Mouse (Mus musculus): Measurements from ENCODE around the gene Ksr2. TPM values are rescaled to one million over a fixed set of nuclear protein-coding genes. Genes with fewer than 3 reads are reported as not detected.

The Ksr2 gene
- polyA plus RNA-seq, 1 experiment: not detected

GRCm38 (mm10) chr5:117440261-117440660, 26.5 kb downstream of the Ksr2 start:
- Histone ChIP-seq H3K4me1 (ENCODE audit: control insufficient read depth) (no peaks in the 10 kb centered on the region), H3K4me3 (replicated peaks) (no peak overlapping the region), H3K27me3 (ENCODE audit: control insufficient read depth) (no peaks in the 10 kb centered on the region), H3K9me3 (ENCODE audit: control insufficient read depth, low read length) (peaks cover 3% of the 10 kb centered on the region; the same call in 1 of the 2 replicates), H3K36me3 (ENCODE audit: control insufficient read depth) (no peaks in the 10 kb centered on the region)
- TF ChIP-seq GATA1 (IDR thresholded peaks at IDR 0.05; ENCODE audit: low read length): no peak
- no peak for TF ChIP-seq TAL1 (IDR thresholded peaks at IDR 0.05; ENCODE audit: low read length)

GRCm38 (mm10) chr5:117441242-117441842, 27.5 kb downstream of the Ksr2 start:
- H3K4me3 ChIP-seq (replicated peaks): no peak overlapping the region
- no peak for TF ChIP-seq TAL1 (IDR thresholded peaks at IDR 0.05; ENCODE audit: low read length)
- no peak for TF ChIP-seq GATA1 (IDR thresholded peaks at IDR 0.05; ENCODE audit: low read length)
- H3K4me1 ChIP-seq (ENCODE audit: control insufficient read depth): no peaks in the 10 kb centered on the region
- no peaks in the 10 kb centered on the region for H3K36me3 ChIP-seq (ENCODE audit: control insufficient read depth)
- H3K9me3 ChIP-seq (ENCODE audit: control insufficient read depth, low read length): no peaks in the 10 kb centered on the region
- no peaks in the 10 kb centered on the region for H3K27me3 ChIP-seq (ENCODE audit: control insufficient read depth)

DNA sequence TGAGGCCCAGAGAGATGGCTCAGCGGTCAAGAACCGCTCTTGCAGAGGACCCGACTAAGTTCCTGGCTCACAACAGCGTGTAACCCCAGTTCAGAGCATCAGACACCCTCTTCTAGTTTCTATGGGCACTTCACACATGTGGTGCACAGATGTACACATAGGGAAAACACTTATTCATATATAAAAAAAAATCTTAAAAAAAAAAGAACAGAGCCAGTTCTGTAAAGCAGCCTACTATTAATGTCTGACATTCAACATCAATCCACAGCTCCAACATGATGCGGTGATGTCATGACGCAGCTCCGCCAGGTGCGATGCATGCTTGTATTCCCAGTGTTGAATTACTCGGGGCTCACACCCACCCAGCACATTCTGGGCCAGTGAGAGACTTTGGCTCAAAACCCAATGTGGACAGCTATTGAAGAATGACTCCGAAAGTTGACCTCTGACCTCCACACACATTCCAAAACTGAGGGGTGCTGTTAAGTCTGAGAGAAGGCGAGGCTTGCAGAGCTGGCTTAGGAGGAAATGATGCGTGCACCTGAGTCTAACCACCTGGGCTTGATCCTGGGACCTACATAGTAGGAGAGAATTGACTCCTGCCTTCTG, 28.5 kb downstream of the Ksr2 start:
- Histone ChIP-seq H3K9me3 (ENCODE audit: control insufficient read depth, low read length) (no peaks in the 10 kb centered on the region), H3K36me3 (ENCODE audit: control insufficient read depth) (no peaks in the 10 kb centered on the region), H3K4me1 (ENCODE audit: control insufficient read depth) (no peaks in the 10 kb centered on the region), H3K27me3 (ENCODE audit: control insufficient read depth) (peaks cover 3% of the 10 kb centered on the region; the same call in 1 of the 2 replicates), H3K4me3 (replicated peaks) (no peak overlapping the region)
- TF ChIP-seq GATA1 (IDR thresholded peaks at IDR 0.05; ENCODE audit: low read length) (no peak), TAL1 (IDR thresholded peaks at IDR 0.05; ENCODE audit: low read length) (no peak)

- H3K4me3 ChIP-seq (replicated peaks): no peak overlapping the region
- no peaks in the 10 kb centered on the region for H3K9me3 ChIP-seq (ENCODE audit: control insufficient read depth, low read length)
- peaks cover 3% of the 10 kb centered on the region; the same call in 1 of the 2 replicates for H3K27me3 ChIP-seq (ENCODE audit: control insufficient read depth)
- no peaks in the 10 kb centered on the region for H3K36me3 ChIP-seq (ENCODE audit: control insufficient read depth)
- TF ChIP-seq GATA1 (IDR thresholded peaks at IDR 0.05; ENCODE audit: low read length): no peak
- no peak for TF ChIP-seq TAL1 (IDR thresholded peaks at IDR 0.05; ENCODE audit: low read length)
- no peaks in the 10 kb centered on the region for H3K4me1 ChIP-seq (ENCODE audit: control insufficient read depth)
These were observed 29.3 kb downstream of the Ksr2 start for GRCm38 (mm10) chr5:117443141-117443540.

- Histone ChIP-seq H3K27me3 (ENCODE audit: control insufficient read depth) (peaks cover 3% of the 10 kb centered on the region; the same call in 1 of the 2 replicates), H3K9me3 (ENCODE audit: control insufficient read depth, low read length) (no peaks in the 10 kb centered on the region), H3K4me3 (replicated peaks) (no peak overlapping the region), H3K4me1 (ENCODE audit: control insufficient read depth) (no peaks in the 10 kb centered on the region), H3K36me3 (ENCODE audit: control insufficient read depth) (no peaks in the 10 kb centered on the region)
- no peak for TF ChIP-seq TAL1 (IDR thresholded peaks at IDR 0.05; ENCODE audit: low read length)
- no peak for TF ChIP-seq GATA1 (IDR thresholded peaks at IDR 0.05; ENCODE audit: low read length)
These were observed 30.1 kb downstream of the Ksr2 start for GRCm38 (mm10) chr5:117443902-117444301.

DNA sequence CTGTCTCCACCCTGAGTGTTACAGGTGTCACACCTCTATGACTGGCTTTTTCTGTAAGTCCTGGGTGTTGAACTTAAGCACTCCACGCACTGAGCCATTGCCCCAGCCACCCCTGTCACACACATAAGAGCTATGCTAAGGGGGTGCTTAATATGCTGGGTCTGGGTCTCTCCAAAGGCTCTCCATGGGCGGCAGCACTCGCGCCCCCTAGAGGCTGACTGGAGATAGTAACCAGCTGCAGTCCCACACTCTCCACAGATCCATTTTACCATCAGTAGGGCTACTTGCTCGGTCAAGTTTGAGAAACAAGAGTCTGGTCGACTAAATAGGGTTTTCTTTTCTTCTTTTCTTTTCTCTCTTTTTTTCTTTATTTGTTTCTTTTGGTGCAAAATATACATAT, 33.9 kb downstream of the Ksr2 start:
- Histone ChIP-seq H3K27me3 (ENCODE audit: control insufficient read depth) (peaks cover 3% of the 10 kb centered on the region; the same call in 1 of the 2 replicates), H3K9me3 (ENCODE audit: control insufficient read depth, low read length) (no peaks in the 10 kb centered on the region), H3K4me1 (ENCODE audit: control insufficient read depth) (no peaks in the 10 kb centered on the region), H3K4me3 (replicated peaks) (no peak overlapping the region), H3K36me3 (ENCODE audit: control insufficient read depth) (no peaks in the 10 kb centered on the region)
- no peak for TF ChIP-seq GATA1 (IDR thresholded peaks at IDR 0.05; ENCODE audit: low read length)
- no peak for TF ChIP-seq TAL1 (IDR thresholded peaks at IDR 0.05; ENCODE audit: low read length)

- H3K4me3 ChIP-seq (replicated peaks): no peak overlapping the region
- H3K9me3 ChIP-seq (ENCODE audit: control insufficient read depth, low read length): no peaks in the 10 kb centered on the region
- H3K36me3 ChIP-seq (ENCODE audit: control insufficient read depth): no peaks in the 10 kb centered on the region
- no peaks in the 10 kb centered on the region for H3K4me1 ChIP-seq (ENCODE audit: control insufficient read depth)
- TF ChIP-seq TAL1 (IDR thresholded peaks at IDR 0.05; ENCODE audit: low read length) (no peak), GATA1 (IDR thresholded peaks at IDR 0.05; ENCODE audit: low read length) (no peak)
- H3K27me3 ChIP-seq (ENCODE audit: control insufficient read depth): peaks cover 2% of the 10 kb centered on the region; the same call in 1 of the 2 replicates
These were observed 38.2 kb downstream of the Ksr2 start for GRCm38 (mm10) chr5:117452013-117452412.

DNA sequence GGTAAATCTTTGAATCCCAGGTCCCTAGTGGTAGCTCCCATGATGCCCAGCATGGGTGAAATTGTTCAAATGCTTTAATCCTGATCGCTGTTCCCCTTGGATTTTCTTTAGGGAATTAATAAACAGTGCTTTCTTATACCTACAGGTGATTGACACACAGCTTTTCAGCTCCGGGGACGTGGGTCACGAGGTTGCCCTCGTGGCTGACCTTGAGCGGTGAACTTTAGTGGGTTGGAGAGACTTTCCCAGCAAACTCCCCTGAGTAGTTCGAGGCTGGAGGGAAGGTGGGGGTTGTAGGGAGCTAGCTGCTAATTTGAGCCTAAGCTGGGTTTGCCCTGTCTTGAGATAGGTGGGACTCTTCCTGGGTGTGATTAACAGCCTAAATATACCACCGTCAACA, 41.7 kb downstream of the Ksr2 start:
- H3K4me1 ChIP-seq (ENCODE audit: control insufficient read depth): peaks cover 2% of the 10 kb centered on the region; the same call in 1 of the 2 replicates
- no peaks in the 10 kb centered on the region for H3K36me3 ChIP-seq (ENCODE audit: control insufficient read depth)
- TF ChIP-seq GATA1 (IDR thresholded peaks at IDR 0.05; ENCODE audit: low read length): no peak
- H3K9me3 ChIP-seq (ENCODE audit: control insufficient read depth, low read length): no peaks in the 10 kb centered on the region
- H3K4me3 ChIP-seq (replicated peaks): no peak overlapping the region
- H3K27me3 ChIP-seq (ENCODE audit: control insufficient read depth): no peaks in the 10 kb centered on the region

- Histone ChIP-seq H3K9me3 (ENCODE audit: control insufficient read depth, low read length) (peaks cover 8% of the 10 kb centered on the region), H3K4me3 (replicated peaks) (no peak overlapping the region)
- TF ChIP-seq TAL1 (IDR thresholded peaks at IDR 0.05; ENCODE audit: low read length): no peak
These were observed 43.3 kb downstream of the Ksr2 start for GRCm38 (mm10) chr5:117457121-117457520.

More at GRCm38 (mm10) chr5:117457121-117457520, 43.3 kb downstream of the Ksr2 start:
- Histone ChIP-seq H3K4me1 (ENCODE audit: control insufficient read depth) (peaks cover 2% of the 10 kb centered on the region; the same call in 1 of the 2 replicates), H3K36me3 (ENCODE audit: control insufficient read depth) (no peaks in the 10 kb centered on the region), H3K27me3 (ENCODE audit: control insufficient read depth) (no peaks in the 10 kb centered on the region)

Data from erythroblast, embryonic 14.5 days (primary cell).